Mouse (Mus musculus): ENCODE data around the gene Bbs12. TPM values are rescaled to one million over a fixed set of nuclear protein-coding genes. Genes with fewer than 3 reads are reported as not detected.

Bbs12 gene
- polyA plus RNA-seq (2014; fragmentation: Nextera tagmentation; extraction: Ambion mirVana): 8.7 and 10.6 TPM in 2 replicates

DNA sequence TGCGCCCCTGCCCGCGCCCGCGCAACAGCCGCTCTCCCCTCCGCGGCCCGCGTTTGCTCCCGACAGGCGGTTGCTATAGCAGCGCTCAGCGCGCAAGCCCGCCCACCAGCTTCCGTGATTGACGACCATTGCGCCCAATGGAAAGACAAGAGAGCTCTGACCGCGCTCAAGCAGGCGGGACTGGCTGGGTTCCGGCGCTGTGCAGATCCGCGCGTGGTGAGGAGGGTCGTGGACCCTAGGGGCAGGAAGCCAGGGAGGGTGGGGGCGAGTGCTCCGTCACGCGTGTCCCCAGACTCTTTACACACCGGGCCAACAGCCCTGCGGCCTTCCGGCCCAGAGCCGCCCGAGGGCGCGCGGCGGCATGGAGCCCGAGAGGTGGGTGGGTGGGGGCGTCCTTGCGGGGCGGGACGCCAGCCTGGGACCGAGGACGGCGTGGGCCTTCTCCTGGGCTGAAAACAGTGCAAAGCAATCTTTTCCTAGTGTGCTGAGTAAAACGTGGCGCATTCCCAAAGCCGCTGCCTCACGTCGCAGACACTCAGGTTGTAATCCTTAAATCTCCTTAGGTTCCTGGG lies at the start of gene Bbs12, which contains the start of gene Cetn4:
TSS of gene Bbs12 (plus strand) at position 185 of the 572 bp plus-strand sequence.
TSS of gene Cetn4 (minus strand) at position 339 of the 572 bp plus-strand sequence.
- peak; percentile 100 for ATAC-seq (ENCODE audit: low FRiP score, low TSS enrichment)
- H3K4me3 ChIP-seq (ENCODE audit: low read length): peak within 1 kb of the TSS; percentile 83
- H3K36me3 ChIP-seq (ENCODE audit: control insufficient read depth, insufficient read depth, low read length): no peaks in the 10 kb centered on the region
- H3K9me3 ChIP-seq (ENCODE audit: control insufficient read depth, low read length): no peaks in the 10 kb centered on the region
- no peaks in the 10 kb centered on the region for H3K4me1 ChIP-seq (ENCODE audit: control insufficient read depth, insufficient read depth, low read length)
- peak within 1 kb of the TSS; percentile 68; the same call in 1 of the 2 replicates for H3K27ac ChIP-seq (ENCODE audit: low read depth, low read length)
- WGBS: 1% methylated on average over 54 of the region's 54 CpGs
- H3K9ac ChIP-seq (ENCODE audit: low read depth, low read length): peak within 1 kb of the TSS; percentile 89
- H3K27me3 ChIP-seq (ENCODE audit: control insufficient read depth, insufficient read depth, low read length): no peaks in the 10 kb centered on the region
- H3K4me2 ChIP-seq (replicated peaks; ENCODE audit: low read depth, low read length): peak within 1 kb of the TSS; percentile 68

DNA sequence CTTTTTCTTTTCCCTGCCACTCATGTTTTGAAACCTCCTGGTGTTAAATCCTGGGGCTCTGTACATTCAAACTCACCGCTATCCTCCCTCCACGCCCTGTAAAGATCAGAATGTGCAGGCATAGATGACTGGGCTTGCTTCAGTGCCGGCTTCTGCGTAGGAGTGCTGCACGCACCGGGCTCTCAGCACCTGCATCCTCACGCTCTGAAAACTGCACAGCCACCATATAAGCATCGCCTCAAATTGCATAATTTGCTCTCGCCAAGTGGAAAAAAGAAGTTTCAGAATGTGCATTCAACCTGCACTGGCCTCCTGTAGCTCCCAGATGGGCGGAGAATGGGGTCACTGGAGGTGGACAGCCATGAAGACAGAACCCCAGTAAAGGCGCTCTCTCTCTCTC lies 44.0 kb upstream of the Bbs12 start:
- H3K36me3 ChIP-seq (ENCODE audit: control insufficient read depth, insufficient read depth, low read length): no peaks in the 10 kb centered on the region
- H3K9me3 ChIP-seq (ENCODE audit: control insufficient read depth, low read length): no peaks in the 10 kb centered on the region
- H3K27ac ChIP-seq (ENCODE audit: low read depth, low read length): no peak overlapping the region
- H3K9ac ChIP-seq (ENCODE audit: low read depth, low read length): no peak overlapping the region
- no peak overlapping the region for H3K4me2 ChIP-seq (replicated peaks; ENCODE audit: low read depth, low read length)
- no peaks in the 10 kb centered on the region for H3K27me3 ChIP-seq (ENCODE audit: control insufficient read depth, insufficient read depth, low read length)
- no peak overlapping the region for H3K4me3 ChIP-seq (ENCODE audit: low read length)
- H3K4me1 ChIP-seq (ENCODE audit: control insufficient read depth, insufficient read depth, low read length): no peaks in the 10 kb centered on the region
- 68% methylated on average over 11 of the region's 11 CpGs for WGBS
- no peak for ATAC-seq (ENCODE audit: low FRiP score, low TSS enrichment)

DNA sequence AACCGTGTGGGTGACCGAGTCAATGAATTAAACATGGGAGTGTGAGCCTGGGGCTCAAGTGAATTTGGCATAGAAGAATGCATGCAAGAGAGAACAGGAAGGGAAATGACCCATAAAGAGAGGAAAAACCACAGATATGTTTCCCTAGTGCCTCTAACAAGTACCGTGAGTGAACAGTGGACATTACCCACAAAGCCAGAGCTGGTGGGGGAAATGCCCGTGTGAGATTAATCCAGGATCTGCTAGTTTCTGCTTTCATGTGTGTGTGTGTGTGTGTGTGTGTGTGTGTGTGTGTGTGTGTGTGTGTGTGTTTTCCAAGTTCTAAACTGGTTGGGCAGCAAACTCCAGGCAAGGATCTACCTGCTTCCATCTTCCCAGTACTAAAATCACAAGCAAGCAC lies 42.4 kb upstream of the Bbs12 start:
- Histone ChIP-seq H3K27me3 (ENCODE audit: control insufficient read depth, insufficient read depth, low read length) (no peaks in the 10 kb centered on the region), H3K4me3 (ENCODE audit: low read length) (no peak overlapping the region)
- WGBS: 58% methylated on average over 4 of the region's 4 CpGs

GRCm38 (mm10) chr3:37271209-37271608 lies 41.1 kb upstream of the Bbs12 start:
- no peaks in the 10 kb centered on the region for H3K36me3 ChIP-seq (ENCODE audit: control insufficient read depth, insufficient read depth, low read length)
- no peak overlapping the region for H3K27ac ChIP-seq (ENCODE audit: low read depth, low read length)
- H3K9me3 ChIP-seq (ENCODE audit: control insufficient read depth, low read length): no peaks in the 10 kb centered on the region
- H3K4me3 ChIP-seq (ENCODE audit: low read length): no peak overlapping the region
- 7% methylated on average over 1 of the region's 1 CpGs for whole genome bisulfite sequencing
- H3K9ac ChIP-seq (ENCODE audit: low read depth, low read length): no peak overlapping the region
- no peaks in the 10 kb centered on the region for H3K4me1 ChIP-seq (ENCODE audit: control insufficient read depth, insufficient read depth, low read length)
- H3K4me2 ChIP-seq (replicated peaks; ENCODE audit: low read depth, low read length): no peak overlapping the region
- no peak for ATAC-seq (ENCODE audit: low FRiP score, low TSS enrichment)
- H3K27me3 ChIP-seq (ENCODE audit: control insufficient read depth, insufficient read depth, low read length): no peaks in the 10 kb centered on the region

More for the DNA sequence above, 42.4 kb upstream of the Bbs12 start:
- no peaks in the 10 kb centered on the region for H3K36me3 ChIP-seq (ENCODE audit: control insufficient read depth, insufficient read depth, low read length)
- H3K4me1 ChIP-seq (ENCODE audit: control insufficient read depth, insufficient read depth, low read length): no peaks in the 10 kb centered on the region
- H3K27ac ChIP-seq (ENCODE audit: low read depth, low read length): no peak overlapping the region
- no peaks in the 10 kb centered on the region for H3K9me3 ChIP-seq (ENCODE audit: control insufficient read depth, low read length)
- no peak overlapping the region for H3K9ac ChIP-seq (ENCODE audit: low read depth, low read length)
- no peak overlapping the region for H3K4me2 ChIP-seq (replicated peaks; ENCODE audit: low read depth, low read length)
- no peak for ATAC-seq (ENCODE audit: low FRiP score, low TSS enrichment)

DNA sequence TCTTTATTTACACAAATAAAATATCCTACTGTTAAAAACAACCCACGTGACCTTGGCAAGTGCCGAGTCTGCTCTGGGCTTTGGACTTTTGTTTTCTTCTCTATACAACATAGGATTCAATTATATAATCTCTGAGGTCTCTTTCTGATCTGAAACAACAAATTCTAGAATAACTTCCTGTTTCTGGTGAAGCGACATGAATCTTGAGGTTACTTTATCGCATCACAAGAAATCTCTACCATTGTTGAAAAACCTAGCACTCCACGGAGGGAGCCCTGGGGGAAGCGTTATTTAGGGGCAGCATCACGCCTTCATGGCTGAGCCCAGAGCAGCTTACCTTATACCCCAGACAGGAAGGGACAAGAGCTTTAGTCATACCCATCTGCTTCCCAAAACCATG lies 39.3 kb upstream of the Bbs12 start:
- Histone ChIP-seq H3K4me2 (replicated peaks; ENCODE audit: low read depth, low read length) (no peak overlapping the region), H3K9me3 (ENCODE audit: control insufficient read depth, low read length) (no peaks in the 10 kb centered on the region), H3K27me3 (ENCODE audit: control insufficient read depth, insufficient read depth, low read length) (no peaks in the 10 kb centered on the region), H3K36me3 (ENCODE audit: control insufficient read depth, insufficient read depth, low read length) (no peaks in the 10 kb centered on the region), H3K4me3 (ENCODE audit: low read length) (no peak overlapping the region), H3K27ac (ENCODE audit: low read depth, low read length) (no peak overlapping the region), H3K4me1 (ENCODE audit: control insufficient read depth, insufficient read depth, low read length) (no peaks in the 10 kb centered on the region), H3K9ac (ENCODE audit: low read depth, low read length) (no peak overlapping the region)
- WGBS: 85% methylated on average over 7 of the region's 7 CpGs
- ATAC-seq (ENCODE audit: low FRiP score, low TSS enrichment): no peak

DNA sequence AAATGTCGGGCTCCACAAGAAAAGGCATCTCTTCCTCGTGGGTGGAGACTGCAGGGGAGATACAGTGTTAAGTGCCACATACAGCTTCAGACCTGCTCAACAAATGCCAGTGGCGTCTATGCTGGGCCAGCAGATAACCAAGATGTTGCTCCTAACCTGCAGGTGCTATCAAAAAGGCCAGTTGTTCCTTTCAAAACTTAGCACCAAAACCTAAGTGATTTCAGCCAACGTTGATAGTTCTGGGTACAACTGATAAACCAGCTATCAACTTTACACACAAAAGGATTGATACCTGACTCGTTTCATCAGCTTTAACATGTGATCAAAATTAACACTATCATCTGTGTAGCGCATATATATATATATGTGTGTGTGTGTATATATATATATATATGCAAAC lies 37.7 kb upstream of the Bbs12 start:
- no peaks in the 10 kb centered on the region for H3K4me1 ChIP-seq (ENCODE audit: control insufficient read depth, insufficient read depth, low read length)
- H3K4me3 ChIP-seq (ENCODE audit: low read length): no peak overlapping the region
- H3K27me3 ChIP-seq (ENCODE audit: control insufficient read depth, insufficient read depth, low read length): no peaks in the 10 kb centered on the region
- H3K9me3 ChIP-seq (ENCODE audit: control insufficient read depth, low read length): no peaks in the 10 kb centered on the region
- no peak overlapping the region for H3K9ac ChIP-seq (ENCODE audit: low read depth, low read length)
- 82% methylated on average over 6 of the region's 6 CpGs for WGBS
- no peak for ATAC-seq (ENCODE audit: low FRiP score, low TSS enrichment)
- no peak overlapping the region for H3K4me2 ChIP-seq (replicated peaks; ENCODE audit: low read depth, low read length)
- no peak overlapping the region for H3K27ac ChIP-seq (ENCODE audit: low read depth, low read length)
- no peaks in the 10 kb centered on the region for H3K36me3 ChIP-seq (ENCODE audit: control insufficient read depth, insufficient read depth, low read length)

GRCm38 (mm10) chr3:37280221-37280620 lies 32.1 kb upstream of the Bbs12 start:
- no peaks in the 10 kb centered on the region for H3K27me3 ChIP-seq (ENCODE audit: control insufficient read depth, insufficient read depth, low read length)
- H3K4me1 ChIP-seq (ENCODE audit: control insufficient read depth, insufficient read depth, low read length): no peaks in the 10 kb centered on the region
- H3K9ac ChIP-seq (ENCODE audit: low read depth, low read length): no peak overlapping the region
- no peaks in the 10 kb centered on the region for H3K9me3 ChIP-seq (ENCODE audit: control insufficient read depth, low read length)
- no peaks in the 10 kb centered on the region for H3K36me3 ChIP-seq (ENCODE audit: control insufficient read depth, insufficient read depth, low read length)
- no peak overlapping the region for H3K27ac ChIP-seq (ENCODE audit: low read depth, low read length)
- H3K4me2 ChIP-seq (replicated peaks; ENCODE audit: low read depth, low read length): no peak overlapping the region
- no peak for ATAC-seq (ENCODE audit: low FRiP score, low TSS enrichment)
- 90% methylated on average over 1 of the region's 1 CpGs for WGBS
- no peak overlapping the region for H3K4me3 ChIP-seq (ENCODE audit: low read length)

GRCm38 (mm10) chr3:37280871-37281270 lies 31.5 kb upstream of the Bbs12 start:
- 68% methylated on average over 8 of the region's 8 CpGs for WGBS
- Histone ChIP-seq H3K4me1 (ENCODE audit: control insufficient read depth, insufficient read depth, low read length) (no peaks in the 10 kb centered on the region), H3K27ac (ENCODE audit: low read depth, low read length) (no peak overlapping the region), H3K4me3 (ENCODE audit: low read length) (no peak overlapping the region), H3K27me3 (ENCODE audit: control insufficient read depth, insufficient read depth, low read length) (no peaks in the 10 kb centered on the region), H3K36me3 (ENCODE audit: control insufficient read depth, insufficient read depth, low read length) (no peaks in the 10 kb centered on the region), H3K9ac (ENCODE audit: low read depth, low read length) (no peak overlapping the region), H3K4me2 (replicated peaks; ENCODE audit: low read depth, low read length) (no peak overlapping the region), H3K9me3 (ENCODE audit: control insufficient read depth, low read length) (no peaks in the 10 kb centered on the region)
- no peak for ATAC-seq (ENCODE audit: low FRiP score, low TSS enrichment)

DNA sequence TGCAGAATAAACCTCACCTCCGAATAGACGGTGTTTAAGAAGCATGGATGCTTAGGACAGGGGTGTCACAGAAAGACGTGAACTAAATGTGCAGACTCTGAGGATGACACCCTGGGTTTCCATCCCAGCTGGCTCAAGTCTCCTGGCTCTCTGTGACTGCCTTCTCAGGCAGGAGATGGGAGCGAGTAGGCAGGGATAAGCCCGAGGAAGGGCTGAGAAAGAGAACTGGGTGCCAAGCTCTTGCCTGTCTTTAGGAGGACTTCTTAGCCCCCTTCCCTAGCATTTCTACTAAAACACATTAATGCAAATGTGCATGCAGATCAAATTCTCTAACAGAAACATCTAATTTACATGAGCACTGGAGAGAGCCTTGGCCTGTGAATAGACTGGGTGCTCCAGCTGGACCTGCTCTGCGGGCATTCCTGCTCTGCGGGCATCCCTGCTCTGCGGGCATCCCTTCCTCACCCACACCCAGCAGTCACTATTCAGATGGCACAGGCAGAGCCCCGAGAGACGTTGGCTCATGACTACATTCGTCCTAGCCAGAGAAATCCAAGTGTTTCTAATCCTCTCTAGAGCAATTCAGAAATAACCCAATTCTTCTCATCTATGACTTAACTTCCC lies 29.9 kb upstream of the Bbs12 start:
- no peak overlapping the region for H3K4me3 ChIP-seq (ENCODE audit: low read length)
- no peaks in the 10 kb centered on the region for H3K9me3 ChIP-seq (ENCODE audit: control insufficient read depth, low read length)
- no peak overlapping the region for H3K27ac ChIP-seq (ENCODE audit: low read depth, low read length)
- H3K9ac ChIP-seq (ENCODE audit: low read depth, low read length): no peak overlapping the region
- H3K4me1 ChIP-seq (ENCODE audit: control insufficient read depth, insufficient read depth, low read length): no peaks in the 10 kb centered on the region
- H3K36me3 ChIP-seq (ENCODE audit: control insufficient read depth, insufficient read depth, low read length): no peaks in the 10 kb centered on the region
- no peak for ATAC-seq (ENCODE audit: low FRiP score, low TSS enrichment)
- H3K4me2 ChIP-seq (replicated peaks; ENCODE audit: low read depth, low read length): no peak overlapping the region
- WGBS: 87% methylated on average over 11 of the region's 11 CpGs
- no peaks in the 10 kb centered on the region for H3K27me3 ChIP-seq (ENCODE audit: control insufficient read depth, insufficient read depth, low read length)
